Comparison of ENCODE assay signal across 8 mouse cellular contexts in the genomic region with DNA sequence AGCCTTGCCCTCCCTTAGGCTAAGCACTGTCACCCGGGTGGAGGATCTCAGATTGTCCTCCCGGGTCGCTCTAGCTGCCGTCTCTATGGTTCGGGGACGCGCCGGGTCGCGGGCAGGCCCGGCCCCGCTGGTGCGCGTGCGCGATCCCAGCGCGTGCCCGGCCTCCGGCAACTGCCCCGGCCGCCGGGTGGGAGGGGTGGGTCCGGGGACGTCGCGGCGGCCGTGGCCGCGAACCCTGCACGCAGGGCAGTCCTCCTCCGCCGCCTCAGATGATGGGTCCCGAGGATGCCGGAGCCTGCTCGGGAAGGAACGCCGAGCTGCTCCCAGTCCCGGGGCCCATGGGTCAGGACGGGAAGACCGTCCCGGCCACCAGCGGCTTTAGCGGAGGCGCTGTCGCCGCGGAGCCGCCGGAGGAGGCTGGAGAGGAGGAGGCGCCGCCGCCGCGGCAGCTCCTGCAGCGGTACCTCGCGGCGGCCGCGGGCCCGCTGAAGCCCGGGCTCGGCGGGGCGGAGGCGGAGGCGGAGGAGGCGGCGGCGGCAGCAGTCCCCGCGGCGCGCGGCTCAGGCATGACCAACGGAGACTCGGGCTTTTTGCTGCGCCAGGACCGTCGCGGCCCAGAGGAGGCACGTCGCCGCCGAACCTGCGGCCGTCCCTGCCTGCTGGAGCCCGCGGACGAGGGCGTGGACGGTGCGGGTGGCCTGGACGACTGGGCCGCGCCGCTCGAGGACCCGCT. TPM values are rescaled to one million over a fixed set of nuclear protein-coding genes. Genes with fewer than 3 reads are reported as not detected.
DNase-seq lines count a peak whose midpoint lies in the region; ATAC-seq and TF ChIP-seq lines count a peak whose summit lies in the region.

Tbc1d12 (plus strand) TSS at position 142 of the 733 bp plus-strand sequence.

- peak; percentile 63 for ATAC-seq in G1E (ENCODE audit: extremely low read depth, insufficient number of reproducible peaks, low FRiP score, poor library complexity, severe bottlenecking)
- peak; percentile 95 for ATAC-seq in forebrain, embryonic 16.5 days
- peak; percentile 92 for ATAC-seq in lung, embryonic 15.5 days (ENCODE audit: borderline replicate concordance, extremely low read depth, low FRiP score, low TSS enrichment)

- H3K27me3 ChIP-seq in G1E (ENCODE audit: insufficient read depth, low read length), result no peaks in the 10 kb centered on the region
- no peaks in the 10 kb centered on the region for H3K27me3 ChIP-seq in forebrain, embryonic 16.5 days (replicated peaks; ENCODE audit: control insufficient read depth, insufficient read depth, low read length)
- no peaks in the 10 kb centered on the region for H3K27me3 ChIP-seq in lung, embryonic 15.5 days

- H3K4me1 ChIP-seq in G1E (ENCODE audit: insufficient read depth, low read depth, low read length), result peaks cover 16% of the 10 kb centered on the region
- peaks cover 16% of the 10 kb centered on the region for H3K4me1 ChIP-seq in forebrain, embryonic 16.5 days (replicated peaks; ENCODE audit: control insufficient read depth, insufficient read depth, low read length)
- 0 out of 2 replicates have a peak, but pooled peaks cover 9% of the 10 kb centered on the region for H3K4me1 ChIP-seq in lung, embryonic 15.5 days

- no peak for TF ChIP-seq CTCF in G1E (IDR thresholded peaks at IDR 0.05; ENCODE audit: low read depth, low read length)

- H3K9ac ChIP-seq in forebrain, embryonic 16.5 days (replicated peaks; ENCODE audit: low read depth, low read length), result peak within 1 kb of the TSS; percentile 81
- H3K9ac ChIP-seq in lung, embryonic 15.5 days, result peak within 1 kb of the TSS; percentile 89

- H3K4me2 ChIP-seq in forebrain, embryonic 16.5 days (ENCODE audit: low read length), result peak within 1 kb of the TSS; percentile 63
- H3K4me2 ChIP-seq in lung, embryonic 15.5 days, result peak within 1 kb of the TSS; percentile 77

- under 1% methylated on average over 88 of the region's 101 CpGs for WGBS in forebrain, embryonic 16.5 days
- under 1% methylated on average over 86 of the region's 101 CpGs for WGBS in lung, embryonic 15.5 days

- H3K9me3 ChIP-seq in G1E (replicated peaks), result no peaks in the 10 kb centered on the region
- H3K9me3 ChIP-seq in forebrain, embryonic 16.5 days (ENCODE audit: control insufficient read depth, low read length), result no peaks in the 10 kb centered on the region
- H3K9me3 ChIP-seq in lung, embryonic 15.5 days, result no peaks in the 10 kb centered on the region

- H3K27ac ChIP-seq in forebrain, embryonic 16.5 days (ENCODE audit: low read length), result peak within 1 kb of the TSS; percentile 88
- H3K27ac ChIP-seq in lung, embryonic 15.5 days, result peak within 1 kb of the TSS; percentile 91

- DNase-seq in G1E (ENCODE audit: low spot score), result peak; percentile 89
- DNase-seq in cerebellum, adult 18-20 months, result peak; percentile 93 to 96
- peak; percentile 94 for DNase-seq in heart, postnatal 4 days
- peak; percentile 65 to 80 for DNase-seq in layer of hippocampus, adult 8-10 months (ENCODE audit: low spot score in 2 of 2)
- peak; percentile 85 for DNase-seq in ovary, adult 18-20 months (ENCODE audit: low spot score)
- DNase-seq in thymus, postnatal 0 days (ENCODE audit: low spot score), result peak; percentile 78

- peaks cover 2% of the 10 kb centered on the region for H3K36me3 ChIP-seq in G1E (replicated peaks)
- H3K36me3 ChIP-seq in forebrain, embryonic 16.5 days (ENCODE audit: control insufficient read depth, insufficient read depth), result no peaks in the 10 kb centered on the region
- H3K36me3 ChIP-seq in lung, embryonic 15.5 days, result no peaks in the 10 kb centered on the region

- peak within 1 kb of the TSS; percentile 90 for H3K4me3 ChIP-seq in G1E (ENCODE audit: low read depth, low read length)
- H3K4me3 ChIP-seq in forebrain, embryonic 16.5 days (replicated peaks; ENCODE audit: low read length), result peak within 1 kb of the TSS; percentile 65
- peak within 1 kb of the TSS; percentile 84 for H3K4me3 ChIP-seq in lung, embryonic 15.5 days

RNA-seq across cellular contexts. Expression of gene Tbc1d12, which starts in this region (rescaled TPM):
- 6.6 and 16.2 TPM in 2 replicates for total RNA-seq in G1E (2014; fragmentation: Nextera tagmentation)
- 7.8 and 7.9 TPM in 2 replicates for total RNA-seq in G1E (2017)
- polyA plus RNA-seq in G1E (2012), result 0.99 and 1.3 TPM in 2 replicates
- polyA plus RNA-seq in forebrain, embryonic 16.5 days (2015; fragmentation: Nextera tagmentation; extraction: Ambion mirVana), result 4.8 and 5.1 TPM in 2 replicates
- 1 to 10 TPM; 6.1 TPM for total RNA-seq in heart, postnatal 4 days (2021)
- total RNA-seq in layer of hippocampus, adult 8-10 months (2022), result 10 to 100 TPM; 11.7 to 12.5 (median 12.2) TPM
- polyA plus RNA-seq in lung, embryonic 15.5 days (2015; fragmentation: Nextera tagmentation; extraction: Ambion mirVana), result 2.3 and 3.0 TPM in 2 replicates
- 0.71 and 0.90 TPM in 2 replicates for polyA plus RNA-seq in thymus, postnatal 0 days (2015; fragmentation: Nextera tagmentation; extraction: Ambion mirVana)

Comparison
In these comparisons a context has a peak if more than half of its experiments do, and no peak if none do; other contexts are left out.
1. Peak in every context shown above with its lines: DNase-seq, ATAC-seq, H3K4me3 ChIP-seq and H3K27ac ChIP-seq.
2. Peak in DNase-seq in thymus, postnatal 0 days; RNA of the gene not detected or under 1 TPM.